Mouse (Mus musculus): ENCODE measurements around the gene Dact2.

Dact2 gene

DNA sequence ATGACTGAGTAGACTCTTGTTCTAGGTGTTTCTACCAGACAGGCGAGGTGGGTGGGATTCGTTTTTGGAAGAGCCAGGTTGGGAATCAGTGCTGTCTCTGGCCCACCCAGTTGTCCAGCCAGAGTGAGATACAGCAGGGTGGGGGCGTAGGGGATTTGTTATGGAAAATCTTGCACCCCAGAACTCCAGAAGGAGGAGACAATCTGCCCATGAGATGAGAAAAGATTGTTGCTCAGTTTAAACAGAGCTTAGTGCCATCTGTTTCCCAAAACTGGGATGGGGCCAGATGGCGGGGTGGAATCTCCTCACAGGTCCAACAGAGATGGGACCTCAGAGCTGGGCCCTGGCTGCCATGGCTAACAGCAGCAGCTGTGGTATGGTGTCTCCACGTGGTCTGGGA is 28.4 kb downstream of the Dact2 start:
- DNase-seq (ENCODE audit: extremely low spot score, low spot score), result no peak

DNA sequence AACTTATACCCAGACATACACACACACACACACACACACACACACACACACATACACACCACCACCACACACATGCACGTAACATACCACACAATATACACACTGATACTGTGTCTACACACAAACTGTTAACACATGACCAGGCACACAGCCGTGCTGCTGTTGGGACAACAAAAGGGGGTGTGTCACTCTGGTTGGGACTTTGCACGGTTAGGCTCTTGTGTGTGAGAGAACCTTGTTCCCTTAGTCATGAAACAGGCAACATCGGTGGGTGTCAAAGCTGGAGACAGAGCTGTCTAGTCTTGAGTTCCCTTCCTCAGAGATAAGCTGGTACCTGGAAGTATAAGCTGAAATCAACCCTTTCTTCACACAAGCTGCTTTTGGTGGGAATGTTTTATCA is 29.1 kb downstream of the Dact2 start:
- DNase-seq (ENCODE audit: extremely low spot score, low spot score), result no peak

DNA sequence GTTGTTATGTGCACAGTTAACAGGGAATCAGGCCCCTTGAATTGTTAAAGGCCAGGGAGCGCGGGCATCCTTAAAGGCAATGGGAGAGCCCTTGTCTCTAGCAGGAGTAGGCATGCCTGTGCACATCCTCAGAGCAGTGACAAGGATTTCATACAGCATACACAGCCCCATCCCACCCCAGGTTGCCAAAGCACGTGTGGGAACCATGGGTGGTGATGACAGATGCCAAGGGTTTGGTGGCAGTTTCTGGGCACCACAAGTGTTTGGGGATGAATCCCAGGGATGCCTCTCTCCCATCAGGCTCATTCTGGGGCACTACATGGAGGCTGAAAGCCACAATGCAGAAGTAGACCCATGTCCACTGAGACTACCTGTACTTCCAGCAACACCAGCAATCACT is 29.7 kb downstream of the Dact2 start:
- no peak for DNase-seq (ENCODE audit: extremely low spot score, low spot score)

DNA sequence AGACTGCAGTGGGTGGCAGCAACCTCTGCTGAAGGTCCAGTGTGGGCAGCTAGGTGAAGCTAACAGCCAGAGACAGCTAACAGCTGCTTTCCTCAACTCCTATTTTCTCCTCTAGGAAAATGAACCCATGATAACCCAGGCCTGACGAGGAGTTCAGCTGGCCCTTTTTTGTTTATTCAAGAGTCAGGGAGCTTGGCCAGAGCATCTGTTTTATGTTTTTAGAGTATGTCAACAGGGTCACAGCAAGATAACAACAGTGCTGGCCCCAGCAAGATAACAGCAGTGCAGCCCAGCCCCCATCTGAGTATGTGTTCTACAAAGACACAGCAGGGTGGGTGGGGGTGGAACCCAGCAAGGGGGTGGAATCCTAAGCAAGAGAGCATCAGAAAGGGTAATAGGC is 30.6 kb downstream of the Dact2 start:
- DNase-seq (ENCODE audit: extremely low spot score, low spot score), result no peak

DNA sequence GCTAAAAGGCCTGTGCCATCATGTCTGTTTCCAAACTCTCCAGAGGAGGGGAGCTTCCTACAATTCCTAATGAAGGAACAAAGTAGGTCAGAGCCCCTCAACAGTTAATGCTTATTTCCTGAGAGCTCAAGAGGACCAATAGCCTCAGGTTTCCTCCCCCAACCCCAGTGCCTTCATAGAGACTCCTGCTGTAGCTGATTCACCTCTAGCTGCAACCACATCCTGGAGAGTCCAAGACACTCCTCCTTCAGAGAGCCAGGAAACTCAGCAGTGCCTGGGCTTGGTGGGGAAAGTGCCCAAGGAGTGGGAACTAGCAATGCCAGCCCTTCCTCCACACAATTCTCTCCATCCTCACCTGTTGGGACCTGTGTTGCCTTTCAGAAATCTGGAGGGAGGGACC is 31.4 kb downstream of the Dact2 start:
- no peak for DNase-seq (ENCODE audit: extremely low spot score, low spot score)

DNA sequence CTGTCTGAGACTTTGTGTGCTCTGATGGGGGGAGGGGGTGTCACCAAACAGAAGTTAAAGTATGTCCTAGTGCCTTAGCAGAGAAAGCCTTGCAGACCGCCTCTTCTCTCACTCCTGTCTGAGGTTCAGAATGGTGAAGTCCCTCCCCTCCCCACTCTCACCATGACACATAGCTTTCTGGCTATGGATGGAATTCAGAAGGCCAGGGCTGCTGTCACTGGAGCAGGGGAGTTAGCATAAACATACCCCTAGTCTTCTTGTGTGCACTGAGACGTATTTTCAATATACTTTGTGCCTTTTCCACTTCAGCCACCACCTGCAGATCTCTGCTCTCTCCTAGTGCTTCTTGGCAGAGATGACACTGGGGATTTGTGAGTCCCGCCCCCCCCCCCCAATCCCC is 31.9 kb downstream of the Dact2 start:
- no peak for DNase-seq (ENCODE audit: extremely low spot score, low spot score)

DNA sequence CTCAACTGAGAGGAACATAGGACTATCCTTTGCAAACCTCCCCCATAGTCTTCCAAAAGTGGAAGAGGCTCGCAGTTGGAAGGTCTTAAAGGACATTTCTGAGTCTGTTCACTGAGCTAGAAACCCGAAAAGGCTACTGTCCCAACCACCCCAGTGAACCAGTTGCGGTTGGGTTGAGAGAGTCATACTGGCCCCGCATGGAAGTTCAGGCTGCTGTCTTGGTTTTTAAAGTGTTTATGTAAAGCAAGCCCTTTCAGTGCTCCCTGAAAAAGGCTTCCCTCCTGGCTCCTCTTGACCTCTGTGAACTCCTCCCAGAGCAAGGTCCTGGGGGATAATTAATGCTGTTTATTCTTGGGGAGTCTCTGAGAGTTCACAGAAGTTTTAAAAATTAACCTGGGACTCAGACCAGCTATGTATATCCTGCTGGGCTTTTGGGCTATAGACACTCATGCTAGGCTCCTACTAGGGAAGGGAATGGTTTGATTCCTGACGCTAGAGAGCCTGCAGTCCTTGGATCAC is 33.1 kb downstream of the Dact2 start:
- DNase-seq (ENCODE audit: extremely low spot score, low spot score), result no peak

DNA sequence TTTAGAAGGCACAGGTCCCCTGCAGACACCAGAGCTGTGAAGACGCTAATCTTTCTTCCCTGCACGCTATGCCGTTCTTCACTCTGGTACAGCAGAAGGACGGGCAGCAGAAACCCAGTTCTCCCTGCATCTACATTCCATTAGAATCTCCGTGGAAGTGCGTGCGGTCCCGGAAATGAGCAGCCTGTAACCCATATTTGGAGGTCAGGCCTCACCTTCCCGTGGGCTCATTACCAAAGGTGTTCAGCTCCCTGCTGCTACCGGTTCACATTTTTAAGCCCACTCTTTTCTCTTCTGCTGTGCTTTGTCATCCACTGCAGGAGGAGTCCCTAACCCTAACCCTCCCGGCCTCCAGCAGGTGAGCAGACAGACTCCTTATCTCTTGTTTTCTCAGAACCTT is 34.7 kb downstream of the Dact2 start:
- no peak for DNase-seq (ENCODE audit: extremely low spot score, low spot score)

DNA sequence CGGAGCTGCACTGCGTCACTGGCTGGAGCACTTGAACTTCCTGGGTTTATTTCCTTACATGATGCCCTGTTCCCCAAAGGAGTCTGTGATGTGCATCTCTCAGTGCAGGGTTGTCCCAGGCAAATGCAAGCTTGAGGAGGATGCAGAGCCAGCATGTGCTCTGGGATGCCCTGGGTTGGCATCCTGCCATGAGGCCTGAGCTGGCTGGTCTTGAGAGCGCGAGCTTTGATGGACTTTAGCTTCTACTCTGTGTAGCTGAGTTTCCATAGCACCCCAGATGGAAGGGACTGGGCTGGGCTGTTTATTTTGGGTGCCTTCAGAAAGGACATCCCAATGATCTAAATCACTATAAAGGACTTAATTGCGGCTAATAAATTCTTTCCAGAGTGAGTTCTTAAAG is 36.5 kb downstream of the Dact2 start:
- DNase-seq (ENCODE audit: extremely low spot score, low spot score), result no peak

DNA sequence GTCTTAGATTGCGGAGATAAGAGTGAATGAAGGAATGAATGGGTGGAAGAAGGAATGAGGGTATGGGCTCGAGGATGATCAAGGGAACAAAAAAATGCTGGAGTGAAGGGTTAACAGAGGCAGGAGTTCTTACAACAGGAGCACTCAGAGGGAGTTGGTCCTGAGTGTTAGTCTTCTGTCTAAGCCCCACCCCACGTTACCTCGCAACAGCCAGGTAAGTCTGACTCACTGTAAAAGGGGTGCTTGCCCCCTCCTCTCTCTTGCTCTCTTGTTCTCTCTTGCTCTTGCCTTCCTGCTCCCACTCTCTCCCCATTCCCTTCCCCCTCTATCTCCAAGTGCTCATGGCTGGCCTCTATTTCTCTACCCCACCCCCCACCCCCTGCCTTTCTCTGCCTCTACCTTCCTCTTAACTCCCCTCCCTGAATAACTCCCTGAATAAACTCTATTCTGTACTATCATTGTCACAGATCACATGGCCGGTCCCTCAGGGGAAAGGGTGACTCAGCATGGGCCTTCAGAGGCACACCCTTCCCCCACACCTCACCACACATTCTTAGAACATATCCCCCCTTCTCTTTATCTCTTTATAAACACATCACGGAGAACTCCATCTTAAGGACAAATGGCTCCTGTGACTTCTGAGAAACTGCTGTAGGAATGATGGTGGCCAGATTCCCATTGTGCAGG is 37.2 kb downstream of the Dact2 start:
- DNase-seq (ENCODE audit: extremely low spot score, low spot score), result no peak

DNA sequence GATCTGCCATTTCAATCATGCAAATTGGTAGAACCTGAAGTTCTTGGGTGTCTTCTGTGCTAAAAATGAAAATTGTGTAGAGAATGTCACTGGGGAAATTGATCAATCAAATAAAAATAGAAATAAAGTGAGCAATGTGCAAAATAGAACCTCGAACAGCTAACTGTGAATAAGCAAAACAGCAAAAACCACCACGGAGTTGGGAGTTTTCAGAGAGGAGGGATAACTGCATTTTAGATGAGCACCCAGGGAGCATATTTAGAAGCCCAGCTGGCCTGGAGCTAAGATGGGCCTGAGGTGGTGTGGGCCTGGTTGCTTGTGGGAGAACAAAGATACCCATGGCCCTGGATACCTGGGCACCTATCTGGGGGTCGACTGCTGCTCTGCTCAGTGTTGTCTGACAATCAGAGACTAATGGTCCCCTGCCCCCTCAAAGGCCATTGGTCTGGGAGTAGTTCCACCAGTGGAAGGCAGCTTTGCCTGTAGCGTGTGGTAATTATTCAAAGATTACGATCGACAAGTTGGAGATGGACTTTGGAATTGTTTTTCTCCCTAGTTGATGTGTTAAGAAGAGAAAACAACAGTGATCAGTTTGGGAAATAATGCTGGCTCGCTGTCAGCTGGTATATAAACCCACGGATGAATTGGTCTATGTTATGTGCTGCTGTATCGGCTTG is 38.0 kb downstream of the Dact2 start:
- DNase-seq (ENCODE audit: extremely low spot score, low spot score), result no peak

DNA sequence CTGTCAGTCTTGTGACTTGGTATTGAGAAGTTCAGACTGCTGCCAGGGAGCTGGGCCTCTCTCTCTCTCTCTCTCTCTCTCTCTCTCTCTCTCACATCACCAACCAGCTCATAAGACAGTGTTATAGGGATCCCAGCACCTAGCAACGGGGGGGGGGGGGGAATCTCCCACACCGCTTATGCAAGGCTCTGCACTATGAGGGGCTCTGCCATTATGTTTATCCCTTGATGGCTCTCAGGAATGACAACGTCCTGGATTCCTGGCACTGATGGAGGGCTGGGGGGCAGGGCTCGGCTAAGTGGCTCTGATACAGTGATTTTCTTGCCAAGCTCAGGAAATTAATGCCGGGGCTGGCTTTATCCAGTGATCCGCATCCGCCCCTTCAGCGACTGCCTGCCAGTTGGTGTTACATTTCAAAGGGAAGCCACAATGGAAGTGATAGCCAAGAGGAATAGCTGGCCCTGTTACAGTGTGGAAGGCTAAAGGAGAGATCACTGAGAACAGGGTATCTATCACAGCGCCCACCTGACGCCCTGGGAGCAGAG is 38.7 kb downstream of the Dact2 start:
- DNase-seq (ENCODE audit: extremely low spot score, low spot score), result peak; percentile 53

DNA sequence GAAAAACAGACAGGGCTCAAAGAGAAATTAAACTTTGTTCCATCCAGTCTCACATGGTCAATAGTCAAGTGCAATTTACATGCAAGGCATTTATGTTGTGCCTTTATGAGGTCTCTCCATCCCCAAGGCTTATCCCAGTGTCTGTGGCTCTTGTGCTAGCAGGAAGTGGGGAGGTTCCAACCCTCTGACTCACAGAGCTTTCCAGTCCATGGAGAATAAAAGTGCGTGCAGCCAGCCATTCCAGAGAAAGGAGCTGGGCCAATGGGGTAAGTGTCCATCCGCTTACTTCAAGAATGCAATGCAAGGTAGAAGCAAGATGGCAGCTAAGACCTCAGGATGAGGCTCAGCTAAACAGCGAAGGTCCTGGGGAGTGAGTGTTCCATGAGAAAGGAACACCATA is 43.3 kb downstream of the Dact2 start:
- DNase-seq (ENCODE audit: extremely low spot score, low spot score), result no peak

DNA sequence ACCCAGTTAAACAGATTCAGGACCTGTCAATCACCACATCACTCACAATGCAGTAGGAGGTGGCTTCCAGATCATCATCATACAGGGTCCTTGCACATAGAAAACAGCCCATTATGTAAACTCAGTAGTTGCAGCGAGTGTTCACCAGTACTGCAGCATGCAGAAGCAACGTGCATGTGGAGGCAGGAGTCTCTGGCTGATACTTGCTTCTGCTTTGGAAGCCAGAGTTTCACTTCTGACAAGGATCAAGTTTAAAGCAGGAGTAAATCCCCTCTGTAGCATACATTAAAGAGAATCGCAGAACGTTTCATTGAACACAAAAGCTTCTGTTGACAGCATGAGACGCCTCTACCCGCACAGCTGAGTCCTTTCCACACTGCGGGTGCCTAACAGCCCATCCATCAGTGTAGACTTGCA is 46.3 kb downstream of the Dact2 start:
- DNase-seq (ENCODE audit: extremely low spot score, low spot score), result no peak

Measured in neural tube, embryonic 10.5 days (tissue).